Mouse (Mus musculus) right cerebral cortex, postnatal 4 days (tissue): ENCODE measurements around the gene Bscl2.
"Not testable (repeated sequence)": the region's sequence is repeated elsewhere in the genome, so short reads cannot be mapped to it uniquely, and the experiment has no call there.

Experiments used
- DNase-seq: peaks from one replicate; pipeline ENCODE4 v3.0.0-alpha.2; 2022

Bscl2 gene

GRCm38 (mm10) chr19:8831262-8831661 is 6.0 kb upstream of the Bscl2 start:
- DNase-seq = no peak

GRCm38 (mm10) chr19:8832971-8833370 is 4.3 kb upstream of the Bscl2 start:
- no peak for DNase-seq

- DNase-seq = not testable (repeated sequence)
Observed at GRCm38 (mm10) chr19:8836327-8836726, 940 bp upstream of the Bscl2 start.

GRCm38 (mm10) chr19:8838041-8838730 is 919 bp downstream of the Bscl2 start:
- peak; percentile 58 for DNase-seq

GRCm38 (mm10) chr19:8839103-8839907 is 2.0 kb downstream of the Bscl2 start, which contains the start of gene Gng3:
TSS of gene Gng3 (minus strand) at chr19:8839194.
- DNase-seq = peak; percentile 74

- peak; percentile 59 for DNase-seq
Observed at GRCm38 (mm10) chr19:8839908-8840791, 2.9 kb downstream of the Bscl2 start.

- DNase-seq = no peak
Observed at GRCm38 (mm10) chr19:8841012-8841411, 3.7 kb downstream of the Bscl2 start.

GRCm38 (mm10) chr19:8842961-8843360 is 5.7 kb downstream of the Bscl2 start:
- DNase-seq = no peak

- DNase-seq = peak; percentile 94
Observed at GRCm38 (mm10) chr19:8844371-8845129, 7.3 kb downstream of the Bscl2 start.

GRCm38 (mm10) chr19:8848356-8848755 is 11.1 kb downstream of the Bscl2 start:
- DNase-seq = no peak

- DNase-seq = no peak
Observed at GRCm38 (mm10) chr19:8850402-8850901, 13.2 kb downstream of the Bscl2 start, which contains the start of gene Lrrn4cl. TSS of gene Lrrn4cl (plus strand) at chr19:8850768.

- DNase-seq = no peak
Observed at GRCm38 (mm10) chr19:8851639-8852038, 14.4 kb downstream of the Bscl2 start.

GRCm38 (mm10) chr19:8852236-8852928 is 15.1 kb downstream of the Bscl2 start:
- no peak for DNase-seq

GRCm38 (mm10) chr19:8853117-8853516 is 15.8 kb downstream of the Bscl2 start:
- no peak for DNase-seq

- peak; percentile 55 for DNase-seq
Observed at GRCm38 (mm10) chr19:8857689-8858088, 20.4 kb downstream of the Bscl2 start.

- DNase-seq = no peak
Observed at GRCm38 (mm10) chr19:8859018-8859417, 21.8 kb downstream of the Bscl2 start.

- no peak for DNase-seq
Observed at GRCm38 (mm10) chr19:8864265-8864664, 27.0 kb downstream of the Bscl2 start.

GRCm38 (mm10) chr19:8870381-8870780 is 33.1 kb downstream of the Bscl2 start:
- not testable (repeated sequence) for DNase-seq

GRCm38 (mm10) chr19:8870838-8871237 is 33.6 kb downstream of the Bscl2 start:
- DNase-seq = no peak

- DNase-seq = peak; percentile 92
Observed at GRCm38 (mm10) chr19:8871267-8872186, 34.3 kb downstream of the Bscl2 start, which contains the start of gene Ubxn1. TSS of gene Ubxn1 (plus strand) at chr19:8871496.
